Mouse (Mus musculus) kidney, postnatal 0 days (tissue): Measurements from ENCODE around the gene Chst13. TPM values are rescaled to one million over a fixed set of nuclear protein-coding genes. Genes with fewer than 3 reads are reported as not detected.

Source experiments
- ATAC-seq: fragments of 200-750 bp; cut with Nextera tagmentation; replicated peaks from 2 replicates; pipeline ENCODE4 v1.8.0; 2017; ENCODE audit warnings: low read depth, moderate number of reproducible peaks, moderate TSS enrichment, moderate library complexity; ENCODE audit not compliant: low FRiP score
- DNase-seq: peaks from one replicate; pipeline ENCODE4 v3.0.0-alpha.2; 2016; ENCODE audit warnings: low spot score
- H3K27ac ChIP-seq: fragments of 300-500 bp; sonication (generic); 2 replicates; pipeline ENCODE4 v1.5.1; 2014; ENCODE audit warnings: mild to moderate bottlenecking
- H3K27me3 ChIP-seq: fragments of 300-500 bp; sonication (generic); 2 replicates; pipeline ENCODE4 v1.6.1; 2014; ENCODE audit warnings: low read length, mixed read lengths; ENCODE audit not compliant: insufficient read depth
- H3K36me3 ChIP-seq: fragments of 300-500 bp; sonication (generic); 2 replicates; pipeline ENCODE4 v1.6.1; 2014; ENCODE audit warnings: low read length, mixed read lengths; ENCODE audit not compliant: insufficient read depth
- H3K4me1 ChIP-seq: fragments of 300-500 bp; sonication (generic); replicated peaks from 2 replicates; pipeline ENCODE4 v1.6.1; 2014; ENCODE audit warnings: antibody characterized with exemption, low read length, mixed read lengths; ENCODE audit not compliant: insufficient read depth
- H3K4me2 ChIP-seq: fragments of 300-500 bp; sonication (generic); 2 replicates; pipeline ENCODE4 v1.6.1; 2014; ENCODE audit warnings: mild to moderate bottlenecking, low read length, moderate library complexity, mixed read lengths
- H3K4me3 ChIP-seq: fragments of 300-500 bp; sonication (generic); replicated peaks from 2 replicates; pipeline ENCODE4 v1.5.1; 2014; ENCODE audit warnings: low read depth, low read length
- H3K9ac ChIP-seq: fragments of 300-500 bp; sonication (generic); 2 replicates; pipeline ENCODE4 v1.6.1; 2014; ENCODE audit warnings: low read depth, low read length
- H3K9me3 ChIP-seq: fragments of 300-500 bp; sonication (generic); replicated peaks from 2 replicates; pipeline ENCODE4 v1.6.1; 2016; ENCODE audit warnings: low read length, inconsistent platforms, mixed read lengths
- CTCF ChIP-seq: IDR thresholded peaks from 2 replicates; pipeline ENCODE4 v1.5.1; 2016; ENCODE audit warnings: antibody characterized with exemption, low read depth, mild to moderate bottlenecking, moderate library complexity
- WGBS: fragments of 180-500 bp; shearing (Covaris S2); extraction: QIAGEN DNeasy Blood & Tissue Kit; methylation state at CpG from one replicate; pipeline ENCODE4 v1.1.7; 2014; 5-methylcytosine and 5-hydroxymethylcytosine counted together
- polyA plus RNA-seq: library from polyadenylated mRNA; unstranded; fragments of >200 nt; fragmentation: Nextera tagmentation; extraction: Ambion mirVana; gene quantifications from 2 replicates; pipeline ENCODE4 v1.2.1, GENCODE M21; 2015

Gene Chst13
- polyA plus RNA-seq: 4.4 and 6.0 TPM in 2 replicates

DNA sequence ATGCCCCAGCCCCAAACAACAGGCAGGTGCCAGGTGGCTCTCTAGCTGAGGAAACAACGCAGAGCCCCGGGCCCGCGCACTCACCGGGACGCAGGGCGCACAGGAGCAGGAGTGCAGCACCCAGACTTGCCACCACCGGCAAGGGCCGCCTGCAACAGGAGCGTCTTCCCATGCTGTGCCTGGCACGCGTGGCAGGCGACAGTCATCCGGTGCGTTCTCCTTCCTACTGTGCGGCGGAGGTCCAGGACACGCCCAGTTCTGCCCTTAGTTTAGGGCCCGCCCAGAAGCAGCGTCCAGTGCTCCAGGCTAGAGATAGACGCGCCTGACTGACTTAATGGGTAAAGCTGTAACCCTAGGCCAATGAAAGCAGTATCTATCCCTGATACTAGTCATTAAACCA lies at the start of gene Chst13:
Chst13 (minus strand) TSS at position 195 of the 400 bp plus-strand sequence.
- Histone ChIP-seq H3K4me2 (peak within 1 kb of the TSS; percentile 51), H3K27ac (no peak within 1 kb of the TSS), H3K36me3 (no peaks in the 10 kb centered on the region), H3K4me3 (peak within 1 kb of the TSS; percentile 16; the same call in 1 of the 2 replicates), H3K9ac (0 out of 2 replicates have a peak within 1 kb of the TSS, but pooled peaks have one; percentile 37), H3K27me3 (no peaks in the 10 kb centered on the region), H3K4me1 (no peaks in the 10 kb centered on the region), H3K9me3 (no peaks in the 10 kb centered on the region)
- peak; percentile 38; the same call in 1 of the 2 replicates for ATAC-seq
- TF ChIP-seq CTCF: no peak
- DNase-seq: peak; percentile 33
- WGBS: 3% methylated on average over 22 of the region's 22 CpGs

DNA sequence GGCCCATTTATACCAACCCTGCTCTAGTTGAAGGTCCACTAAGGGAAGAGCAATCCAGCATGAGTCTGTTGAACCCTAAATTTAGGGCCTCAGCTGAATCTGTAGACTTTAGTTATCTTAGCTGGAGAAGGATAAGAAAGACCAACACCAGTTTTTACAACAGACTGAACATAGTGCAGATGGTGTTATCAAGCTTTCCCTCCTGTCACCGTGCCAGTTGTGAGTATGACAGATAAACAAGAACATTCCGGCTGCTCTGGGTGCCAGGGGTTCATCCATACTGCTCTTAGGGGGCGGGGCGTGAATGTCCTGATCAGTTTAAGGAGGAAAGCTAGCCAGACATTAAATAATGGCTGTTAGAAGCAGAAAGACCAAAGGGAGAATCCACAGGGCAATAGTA lies 49.7 kb upstream of the Chst13 start:
- no peak overlapping the region for H3K27ac ChIP-seq
- DNase-seq (no peak), ATAC-seq (no peak)
- H3K4me1 ChIP-seq: peaks cover 12% of the 10 kb centered on the region; the same call in 1 of the 2 replicates
- H3K4me2 ChIP-seq: no peak overlapping the region
- TF ChIP-seq CTCF: no peak
- no peak overlapping the region for H3K9ac ChIP-seq
- H3K9me3 ChIP-seq: no peaks in the 10 kb centered on the region
- WGBS: 87% methylated on average over 4 of the region's 4 CpGs
- H3K36me3 ChIP-seq: peaks cover 53% of the 10 kb centered on the region
- no peak overlapping the region for H3K4me3 ChIP-seq
- no peaks in the 10 kb centered on the region for H3K27me3 ChIP-seq

DNA sequence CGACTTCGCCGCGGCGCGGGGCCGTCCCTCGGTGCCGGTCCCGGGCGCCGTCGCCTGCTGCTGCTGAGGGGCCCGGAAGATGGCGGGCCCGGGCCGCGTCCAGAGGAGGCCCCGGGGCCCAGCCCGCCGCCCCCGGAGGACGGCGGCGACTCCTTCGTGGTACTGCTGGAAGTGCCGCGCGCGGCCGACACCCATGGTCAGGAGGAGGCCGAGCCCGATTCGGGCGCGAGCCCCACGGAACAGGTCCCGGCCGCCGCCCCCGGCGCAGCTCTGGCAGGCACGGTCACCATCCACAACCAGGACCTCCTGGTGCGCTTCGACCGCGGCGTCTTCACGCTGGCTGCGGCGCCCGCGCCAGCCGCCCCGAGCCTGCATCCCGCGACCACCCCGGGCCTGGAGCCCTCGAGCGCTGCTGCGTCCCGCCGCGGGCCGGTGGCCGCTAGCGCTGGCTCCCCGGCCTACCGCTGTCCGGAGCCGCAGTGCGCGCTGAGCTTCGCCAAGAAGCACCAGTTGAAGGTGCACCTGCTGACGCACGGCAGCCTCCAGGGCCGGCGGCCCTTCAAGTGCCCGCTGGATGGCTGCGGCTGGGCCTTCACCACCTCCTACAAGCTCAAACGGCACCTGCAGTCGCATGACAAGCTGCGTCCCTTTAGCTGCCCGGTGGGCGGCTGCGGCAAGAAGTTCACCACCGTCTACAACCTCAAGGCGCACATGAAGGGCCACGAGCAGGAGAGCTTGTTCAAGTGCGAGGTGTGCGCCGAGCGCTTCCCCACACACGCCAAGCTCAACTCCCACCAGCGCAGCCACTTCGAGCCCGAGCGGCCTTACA lies 45.0 kb upstream of the Chst13 start:
- WGBS: under 1% methylated on average over 85 of the region's 98 CpGs
- Histone ChIP-seq H3K27me3 (no peaks in the 10 kb centered on the region), H3K9ac (peak overlapping the region; percentile 83), H3K9me3 (no peaks in the 10 kb centered on the region), H3K27ac (peak overlapping the region; percentile 87), H3K4me1 (peaks cover 12% of the 10 kb centered on the region; the same call in 1 of the 2 replicates), H3K36me3 (peaks cover 17% of the 10 kb centered on the region), H3K4me3 (peak overlapping the region; percentile 93), H3K4me2 (peak overlapping the region; percentile 73)
- TF ChIP-seq CTCF: no peak
- DNase-seq (peak; percentile 43), ATAC-seq (peak; percentile 67)

DNA sequence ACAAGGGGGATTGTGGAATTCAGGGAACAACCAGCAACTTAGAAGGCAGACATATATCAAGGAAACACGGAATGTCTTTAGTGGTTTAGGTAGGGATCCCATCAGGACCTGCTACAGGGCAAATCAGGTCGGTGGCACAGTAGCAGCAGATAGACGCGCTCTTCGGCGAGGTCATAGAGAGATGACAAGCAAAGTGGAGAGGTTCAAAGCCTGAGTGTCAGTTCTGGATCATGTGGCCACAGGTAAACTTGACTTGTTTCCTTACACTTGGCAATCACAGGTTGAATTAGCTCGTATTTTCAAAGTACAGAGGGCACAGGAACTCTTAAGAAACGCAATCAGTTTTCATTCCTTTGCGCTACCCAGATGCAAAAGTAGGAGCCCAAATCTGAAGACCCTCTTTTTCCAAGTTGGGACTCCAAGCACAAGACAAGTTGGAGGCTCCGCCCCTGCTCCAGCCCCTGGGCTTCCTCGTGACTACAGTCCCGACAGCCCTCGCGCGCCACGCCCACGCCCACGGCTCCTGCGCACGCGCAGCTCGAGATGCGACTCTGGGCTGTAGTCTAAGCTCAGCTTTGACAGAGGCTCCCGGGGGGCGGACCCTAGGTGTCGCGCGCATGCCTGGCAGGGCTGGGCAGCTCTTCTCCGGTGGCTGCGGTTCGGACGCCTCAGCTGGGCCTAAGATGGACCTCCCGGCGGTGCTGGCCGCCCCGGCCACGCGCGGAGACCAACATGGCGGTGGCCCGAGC lies 44.2 kb upstream of the Chst13 start, which contains the start of gene Zxdc:
Zxdc (plus strand) TSS at position 517 of the 749 bp plus-strand sequence.
- no peaks in the 10 kb centered on the region for H3K27me3 ChIP-seq
- 5% methylated on average over 41 of the region's 41 CpGs for whole genome bisulfite sequencing
- no peaks in the 10 kb centered on the region for H3K9me3 ChIP-seq
- H3K27ac ChIP-seq: peak within 1 kb of the TSS; percentile 87
- H3K36me3 ChIP-seq: peaks cover 10% of the 10 kb centered on the region
- H3K4me1 ChIP-seq: peaks cover 12% of the 10 kb centered on the region; the same call in 1 of the 2 replicates
- ATAC-seq (peak; percentile 97), DNase-seq (peak; percentile 97)
- peak within 1 kb of the TSS; percentile 93 for H3K4me3 ChIP-seq
- TF ChIP-seq CTCF: 0 out of 2 replicates have a peak, but pooled peaks have one; percentile 5
- peak within 1 kb of the TSS; percentile 73 for H3K4me2 ChIP-seq
- peak within 1 kb of the TSS; percentile 83 for H3K9ac ChIP-seq

DNA sequence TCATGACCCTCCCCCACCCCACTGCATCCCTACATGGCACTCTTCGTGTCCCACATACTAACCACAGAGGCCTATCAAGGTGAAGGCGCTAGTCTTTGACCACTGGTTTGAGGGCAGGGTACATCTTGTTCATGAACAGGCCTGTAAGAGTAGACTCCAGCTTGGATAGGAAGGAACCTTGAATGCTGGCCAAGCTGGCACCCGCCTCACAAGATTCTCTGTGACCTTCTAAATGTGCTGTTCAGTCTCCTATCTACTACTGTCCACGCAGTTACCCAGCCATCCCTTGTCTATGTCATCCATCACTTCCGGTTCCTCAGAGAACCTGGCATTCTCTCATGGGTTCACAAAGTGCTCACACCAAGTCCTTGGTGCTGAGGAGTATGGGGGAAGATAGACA lies 38.3 kb upstream of the Chst13 start:
- Histone ChIP-seq H3K9me3 (no peaks in the 10 kb centered on the region), H3K4me1 (peaks cover 20% of the 10 kb centered on the region), H3K4me3 (no peak overlapping the region), H3K4me2 (no peak overlapping the region), H3K27ac (no peak overlapping the region), H3K36me3 (no peaks in the 10 kb centered on the region), H3K9ac (no peak overlapping the region), H3K27me3 (no peaks in the 10 kb centered on the region)
- 85% methylated on average over 5 of the region's 5 CpGs for WGBS
- no peak for TF ChIP-seq CTCF
- ATAC-seq: no peak
- DNase-seq: no peak
